Mouse (Mus musculus): Measurements from ENCODE around the gene Cacna1c.

GRCm38 (mm10) chr6:118689447-118689846, 506.8 kb downstream of the Cacna1c start:
- TF ChIP-seq CTCF (IDR thresholded peaks at IDR 0.05; ENCODE audit: borderline replicate concordance, extremely low read depth, insufficient read depth, insufficient read length): no peak
- TF ChIP-seq POLR2A (IDR thresholded peaks at IDR 0.05; ENCODE audit: borderline replicate concordance, extremely low read depth, insufficient read depth, insufficient read length, poor library complexity, severe bottlenecking): no peak
